Mouse (Mus musculus) stomach, postnatal 0 days (tissue): ENCODE measurements at regions not wholly inside any gene's neighbourhood (a gene's known extent, or its start where the extent isn't known, plus 50 kb on each side); places are given as distances from the start of the nearest gene placed in this dataset.

Experiments used
- CTCF ChIP-seq: IDR thresholded peaks from 2 replicates; pipeline ENCODE4 v1.5.1; 2016; ENCODE audit warnings: antibody characterized with exemption, low read depth, mild to moderate bottlenecking, moderate library complexity
- EP300 ChIP-seq: optimal IDR thresholded peaks from 2 replicates; pipeline ENCODE3; 2016; ENCODE audit warnings: antibody characterized with exemption

GRCm38 (mm10) chr17:78140660-78141059 lies 59.4 kb upstream of the Crim1 start:
- TF ChIP-seq CTCF (no peak), EP300 (no peak)
